Mouse (Mus musculus) urinary bladder, postnatal 14 days (tissue): ENCODE data around the gene 1700015G11Rik.

Experiments
- DNase-seq: peaks from one replicate; pipeline ENCODE4 v3.0.0; 2021; ENCODE audit warnings: low spot score

The 1700015G11Rik gene

DNA sequence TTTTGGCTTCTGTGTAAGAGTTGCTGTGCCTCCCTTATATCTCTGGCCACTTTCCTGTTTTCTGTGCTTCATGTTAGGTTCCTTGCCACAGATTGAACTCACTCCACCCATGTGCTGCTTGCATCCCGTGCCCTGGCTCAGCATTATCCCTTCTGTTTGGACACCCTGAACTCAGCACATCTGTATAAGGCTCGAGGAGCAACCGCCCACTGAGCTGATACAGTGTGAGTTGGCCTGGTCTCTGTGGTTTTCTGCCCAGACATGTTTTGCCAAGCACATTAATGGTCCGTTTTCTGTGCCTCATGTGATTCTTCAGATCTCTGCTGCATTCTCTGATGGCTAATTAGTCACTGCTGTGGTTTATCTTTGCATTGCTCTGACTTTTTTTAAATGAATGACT is 47.9 kb downstream of the 1700015G11Rik start:
- DNase-seq, result no peak

DNA sequence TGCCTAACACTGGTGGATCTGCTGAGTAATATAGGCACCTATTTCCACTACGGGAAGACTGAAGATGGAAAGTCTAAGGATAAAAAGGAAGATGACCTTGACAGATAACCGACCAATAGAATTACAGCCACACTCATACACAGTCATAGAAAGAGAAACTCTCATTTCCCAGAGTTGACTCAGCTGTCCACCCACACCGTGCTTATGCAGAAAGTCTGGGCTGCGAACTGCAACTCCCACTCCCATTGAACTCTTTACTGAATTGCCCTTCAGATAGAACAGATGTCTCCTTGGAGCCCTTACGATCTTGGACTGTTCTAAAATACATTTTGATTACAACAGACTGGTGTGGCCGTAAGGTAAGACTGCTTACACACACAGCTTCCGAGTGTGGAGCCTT is 50.8 kb downstream of the 1700015G11Rik start:
- DNase-seq, result no peak

DNA sequence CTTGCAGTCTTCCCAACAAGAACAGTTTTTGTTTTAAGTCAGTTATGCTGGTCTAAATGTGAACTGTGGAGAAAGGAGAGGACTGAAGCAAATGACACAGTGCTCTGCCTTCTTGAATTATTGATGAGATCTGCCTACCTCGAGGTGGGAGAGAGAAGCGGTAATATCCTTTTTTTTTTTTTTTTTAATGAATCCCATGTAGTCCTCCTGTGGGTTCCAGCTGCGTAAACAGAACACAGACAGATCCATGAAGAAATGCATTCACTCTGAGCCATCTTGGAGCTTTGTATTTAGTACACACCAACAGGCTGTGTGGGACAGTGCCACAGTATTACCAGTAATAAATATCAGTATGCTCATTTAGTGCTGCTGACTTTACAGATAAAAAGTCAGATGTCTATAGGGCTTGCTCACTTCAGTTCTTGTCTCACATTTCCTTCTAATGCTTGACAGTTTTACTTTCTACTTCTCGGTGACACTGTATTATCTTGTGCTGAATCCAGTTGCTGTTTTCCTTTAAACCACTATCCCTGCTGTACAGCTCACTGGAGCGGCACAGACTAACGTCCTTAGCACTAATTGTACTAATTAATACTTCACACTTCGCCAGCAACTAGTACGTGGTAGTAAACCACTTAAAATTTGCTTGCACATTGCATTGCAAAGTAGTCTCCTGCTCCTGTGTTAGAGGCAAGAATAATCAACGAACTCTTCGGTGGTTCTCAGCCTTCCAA is 53.1 kb downstream of the 1700015G11Rik start:
- no peak for DNase-seq
